Mouse (Mus musculus): ENCODE data around the gene Pip5k1c. TPM values are rescaled to one million over a fixed set of nuclear protein-coding genes. Genes with fewer than 3 reads are reported as not detected.

Pip5k1c gene
- polyA plus RNA-seq, 2 experiments: 53.0 to 70.4 TPM

- Histone ChIP-seq H3K9me3 (ENCODE audit: control insufficient read depth, low read length) (no peaks in the 10 kb centered on the region), H3K9ac (ENCODE audit: low read depth, low read length, severe bottlenecking) (peak overlapping the region; percentile 40), H3K36me3 (ENCODE audit: control insufficient read depth, insufficient read depth, low read length) (no peaks in the 10 kb centered on the region), H3K27ac (replicated peaks; ENCODE audit: low read depth, low read length) (peak overlapping the region; percentile 86), H3K4me2 (replicated peaks; ENCODE audit: low read depth, low read length, severe bottlenecking) (peak overlapping the region; percentile 22), H3K27me3 (ENCODE audit: control insufficient read depth, insufficient read depth, low read length) (0 out of 2 replicates have a peak, but pooled peaks cover 11% of the 10 kb centered on the region), H3K4me1 (ENCODE audit: control insufficient read depth, insufficient read depth, low read length) (peaks cover 20% of the 10 kb centered on the region), H3K4me3 (replicated peaks; ENCODE audit: low read length) (no peak overlapping the region)
- no peak for TF ChIP-seq POLR2A (IDR thresholded peaks at IDR 0.05; ENCODE audit: borderline replicate concordance, extremely low read depth, insufficient read depth, insufficient read length)
- peak; percentile 51 for ATAC-seq (ENCODE audit: low FRiP score, low read depth)
- peak; percentile 58 for DNase-seq (ENCODE audit: low spot score)
- WGBS: 30% methylated on average over 14 of the region's 19 CpGs
Observed at GRCm38 (mm10) chr10:81335393-81336340, 42.9 kb downstream of the Pip5k1c start.

GRCm38 (mm10) chr10:81336558-81336957, 43.8 kb downstream of the Pip5k1c start:
- peak overlapping the region; percentile 86 for H3K27ac ChIP-seq (replicated peaks; ENCODE audit: low read depth, low read length)
- no peak overlapping the region for H3K4me3 ChIP-seq (replicated peaks; ENCODE audit: low read length)
- no peak for TF ChIP-seq POLR2A (IDR thresholded peaks at IDR 0.05; ENCODE audit: borderline replicate concordance, extremely low read depth, insufficient read depth, insufficient read length)
- no peaks in the 10 kb centered on the region for H3K36me3 ChIP-seq (ENCODE audit: control insufficient read depth, insufficient read depth, low read length)
- no peaks in the 10 kb centered on the region for H3K9me3 ChIP-seq (ENCODE audit: control insufficient read depth, low read length)
- no peak overlapping the region for H3K4me2 ChIP-seq (replicated peaks; ENCODE audit: low read depth, low read length, severe bottlenecking)
- H3K9ac ChIP-seq (ENCODE audit: low read depth, low read length, severe bottlenecking): no peak overlapping the region
- WGBS: 95% methylated on average over 4 of the region's 4 CpGs
- DNase-seq (ENCODE audit: low spot score): no peak
- no peak for ATAC-seq (ENCODE audit: low FRiP score, low read depth)
- H3K4me1 ChIP-seq (ENCODE audit: control insufficient read depth, insufficient read depth, low read length): peaks cover 19% of the 10 kb centered on the region
- H3K27me3 ChIP-seq (ENCODE audit: control insufficient read depth, insufficient read depth, low read length): peaks cover 19% of the 10 kb centered on the region; the same call in 1 of the 2 replicates

- 40% methylated on average over 17 of the region's 17 CpGs for WGBS
- no peak for TF ChIP-seq POLR2A (IDR thresholded peaks at IDR 0.05; ENCODE audit: borderline replicate concordance, extremely low read depth, insufficient read depth, insufficient read length)
- 0 out of 2 replicates have a peak, but pooled peaks cover 3% of the 10 kb centered on the region for H3K36me3 ChIP-seq (ENCODE audit: control insufficient read depth, insufficient read depth, low read length)
- DNase-seq (ENCODE audit: low spot score) (no peak), ATAC-seq (ENCODE audit: low FRiP score, low read depth) (no peak)
- H3K27ac ChIP-seq (replicated peaks; ENCODE audit: low read depth, low read length): no peak overlapping the region
- no peak overlapping the region for H3K4me2 ChIP-seq (replicated peaks; ENCODE audit: low read depth, low read length, severe bottlenecking)
- H3K27me3 ChIP-seq (ENCODE audit: control insufficient read depth, insufficient read depth, low read length): peaks cover 55% of the 10 kb centered on the region
- no peak overlapping the region for H3K4me3 ChIP-seq (replicated peaks; ENCODE audit: low read length)
- no peaks in the 10 kb centered on the region for H3K9me3 ChIP-seq (ENCODE audit: control insufficient read depth, low read length)
- no peak overlapping the region for H3K9ac ChIP-seq (ENCODE audit: low read depth, low read length, severe bottlenecking)
- H3K4me1 ChIP-seq (ENCODE audit: control insufficient read depth, insufficient read depth, low read length): peaks cover 14% of the 10 kb centered on the region
Observed at GRCm38 (mm10) chr10:81340551-81341332, 48.0 kb downstream of the Pip5k1c start.

GRCm38 (mm10) chr10:81341333-81341949, 48.7 kb downstream of the Pip5k1c start:
- H3K27me3 ChIP-seq (ENCODE audit: control insufficient read depth, insufficient read depth, low read length): peaks cover 55% of the 10 kb centered on the region
- ATAC-seq (ENCODE audit: low FRiP score, low read depth): no peak
- WGBS: 34% methylated on average over 16 of the region's 16 CpGs
- DNase-seq (ENCODE audit: low spot score): peak; percentile 57
- no peak overlapping the region for H3K4me3 ChIP-seq (replicated peaks; ENCODE audit: low read length)
- 0 out of 2 replicates have a peak, but pooled peaks cover 7% of the 10 kb centered on the region for H3K36me3 ChIP-seq (ENCODE audit: control insufficient read depth, insufficient read depth, low read length)
- peaks cover 7% of the 10 kb centered on the region; the same call in 1 of the 2 replicates for H3K4me1 ChIP-seq (ENCODE audit: control insufficient read depth, insufficient read depth, low read length)
- H3K4me2 ChIP-seq (replicated peaks; ENCODE audit: low read depth, low read length, severe bottlenecking): no peak overlapping the region
- no peak overlapping the region for H3K27ac ChIP-seq (replicated peaks; ENCODE audit: low read depth, low read length)
- no peak overlapping the region for H3K9ac ChIP-seq (ENCODE audit: low read depth, low read length, severe bottlenecking)
- TF ChIP-seq POLR2A (IDR thresholded peaks at IDR 0.05; ENCODE audit: borderline replicate concordance, extremely low read depth, insufficient read depth, insufficient read length): no peak
- H3K9me3 ChIP-seq (ENCODE audit: control insufficient read depth, low read length): no peaks in the 10 kb centered on the region

Measured in limb, embryonic 14.5 days (tissue).